Mouse (Mus musculus): ENCODE measurements around the gene Nsun2.
"Not testable (repeated sequence)": the region's sequence is repeated elsewhere in the genome, so short reads cannot be mapped to it uniquely, and the experiment has no call there.

- TF ChIP-seq POLR2A, CTCF (IDR thresholded peaks at IDR 0.05; ENCODE audit: extremely low read depth, insufficient read depth, low read length): not testable (repeated sequence)
Measured at GRCm38 (mm10) chr13:69600863-69601262, 67.3 kb downstream of the Nsun2 start.

All from cortical plate, adult 2 months (tissue).